Mouse (Mus musculus) lung, embryonic 14.5 days (tissue): ENCODE data around the gene Krcc1. TPM values are rescaled to one million over a fixed set of nuclear protein-coding genes. Genes with fewer than 3 reads are reported as not detected.
"Not testable (repeated sequence)": the region's sequence is repeated elsewhere in the genome, so short reads cannot be mapped to it uniquely, and the experiment has no call there.

Source experiments
- ATAC-seq: fragments of 200-750 bp; cut with Nextera tagmentation; 2 replicates; pipeline ENCODE4 v1.8.0; 2017; ENCODE audit warnings: mild to moderate bottlenecking, moderate TSS enrichment, moderate library complexity; ENCODE audit not compliant: insufficient read depth
- DNase-seq: peaks from one replicate; pipeline ENCODE4 v3.0.0-alpha.2; 2015
- H3K27ac ChIP-seq: fragments of 300-500 bp; sonication (generic); 2 replicates; pipeline ENCODE4 v1.5.1; 2014; ENCODE audit warnings: low read depth, mild to moderate bottlenecking, moderate library complexity
- H3K27me3 ChIP-seq: fragments of 300-500 bp; sonication (generic); 2 replicates; pipeline ENCODE4 v1.6.1; 2014; ENCODE audit warnings: low read length, control low read depth; ENCODE audit not compliant: insufficient read depth
- H3K36me3 ChIP-seq: fragments of 300-500 bp; sonication (generic); 2 replicates; pipeline ENCODE4 v1.6.1; 2014; ENCODE audit warnings: control low read depth; ENCODE audit not compliant: insufficient read depth
- H3K4me1 ChIP-seq: fragments of 300-500 bp; sonication (generic); 2 replicates; pipeline ENCODE4 v1.6.1; 2014; ENCODE audit warnings: antibody characterized with exemption, control low read depth; ENCODE audit not compliant: insufficient read depth
- H3K4me2 ChIP-seq: fragments of 300-500 bp; sonication (generic); 2 replicates; pipeline ENCODE4 v1.6.1; 2014; ENCODE audit warnings: mild to moderate bottlenecking
- H3K4me3 ChIP-seq: fragments of 300-500 bp; sonication (generic); 2 replicates; pipeline ENCODE4 v1.5.1; 2014; ENCODE audit warnings: low read depth, low read length
- H3K9ac ChIP-seq: fragments of 300-500 bp; sonication (generic); 2 replicates; pipeline ENCODE4 v1.6.1; 2014
- H3K9me3 ChIP-seq: fragments of 300-500 bp; sonication (generic); 2 replicates; pipeline ENCODE4 v1.6.1; 2016; ENCODE audit warnings: low read depth, low read length, control low read depth
- CTCF ChIP-seq: IDR thresholded peaks from 2 replicates; pipeline ENCODE4 v1.5.1; 2016; ENCODE audit warnings: antibody characterized with exemption, low read depth
- WGBS: fragments of 180-500 bp; shearing (Covaris S2); extraction: QIAGEN DNeasy Blood & Tissue Kit; methylation state at CpG from one replicate; pipeline ENCODE4 v1.1.7; 2014; 5-methylcytosine and 5-hydroxymethylcytosine counted together
- polyA plus RNA-seq: library from polyadenylated mRNA; unstranded; fragments of >200 nt; fragmentation: Nextera tagmentation; extraction: Ambion mirVana; gene quantifications from 2 replicates; pipeline ENCODE4 v1.2.1, GENCODE M21; 2014

The Krcc1 gene
- polyA plus RNA-seq, 1 experiment from 2014 or later = 45.5 TPM

GRCm38 (mm10) chr6:71302097-71302731 is 30.7 kb downstream of the Krcc1 start:
- no peak overlapping the region for H3K9ac ChIP-seq
- peak; percentile 22; the same call in 1 of the 2 replicates for TF ChIP-seq CTCF

GRCm38 (mm10) chr6:71307486-71307885 is 36.0 kb downstream of the Krcc1 start:
- Histone ChIP-seq H3K36me3 (no peaks in the 10 kb centered on the region), H3K9me3 (no peaks in the 10 kb centered on the region), H3K27me3 (no peaks in the 10 kb centered on the region), H3K4me3 (no peak overlapping the region), H3K4me1 (no peaks in the 10 kb centered on the region), H3K27ac (no peak overlapping the region), H3K4me2 (no peak overlapping the region), H3K9ac (no peak overlapping the region)
- no peak for DNase-seq
- WGBS = 83% methylated on average over 8 of the region's 8 CpGs
- no peak for ATAC-seq
- TF ChIP-seq CTCF = no peak

More at GRCm38 (mm10) chr6:71302097-71302731, 30.7 kb downstream of the Krcc1 start:
- ATAC-seq = no peak
- DNase-seq = peak; percentile 10
- Histone ChIP-seq H3K36me3 (no peaks in the 10 kb centered on the region), H3K4me3 (no peak overlapping the region), H3K9me3 (no peaks in the 10 kb centered on the region), H3K27ac (no peak overlapping the region), H3K4me1 (no peaks in the 10 kb centered on the region), H3K4me2 (no peak overlapping the region), H3K27me3 (no peaks in the 10 kb centered on the region)
- 50% methylated on average over 6 of the region's 6 CpGs for WGBS

- 63% methylated on average over 3 of the region's 3 CpGs for WGBS
- no peaks in the 10 kb centered on the region for H3K9me3 ChIP-seq
- no peak for ATAC-seq
Measured at GRCm38 (mm10) chr6:71321826-71322283, 50.4 kb downstream of the Krcc1 start, which contains the start of gene Smyd1. Gene Smyd1, minus strand, starts transcription at chr6:71322233.

GRCm38 (mm10) chr6:71322491-71322921 is 51.0 kb downstream of the Krcc1 start, which contains the start of gene Cd8b1:
Gene Cd8b1, plus strand, starts transcription at chr6:71322788.
- Histone ChIP-seq H3K9ac (no peak within 1 kb of the TSS), H3K4me3 (no peak within 1 kb of the TSS), H3K4me2 (no peak within 1 kb of the TSS), H3K27ac (no peak within 1 kb of the TSS), H3K36me3 (no peaks in the 10 kb centered on the region), H3K9me3 (no peaks in the 10 kb centered on the region), H3K4me1 (no peaks in the 10 kb centered on the region), H3K27me3 (no peaks in the 10 kb centered on the region)
- TF ChIP-seq CTCF = no peak
- DNase-seq (no peak), ATAC-seq (no peak)
- 73% methylated on average over 7 of the region's 7 CpGs for WGBS

More at GRCm38 (mm10) chr6:71321826-71322283, 50.4 kb downstream of the Krcc1 start, which contains the start of gene Smyd1:
- Histone ChIP-seq H3K27me3 (no peaks in the 10 kb centered on the region), H3K4me3 (no peak within 1 kb of the TSS), H3K4me1 (no peaks in the 10 kb centered on the region), H3K36me3 (no peaks in the 10 kb centered on the region), H3K4me2 (no peak within 1 kb of the TSS), H3K9ac (no peak within 1 kb of the TSS), H3K27ac (no peak within 1 kb of the TSS)
- no peak for DNase-seq
- TF ChIP-seq CTCF = no peak

- Histone ChIP-seq H3K36me3 (no peaks in the 10 kb centered on the region), H3K9ac (no peak overlapping the region), H3K27ac (no peak overlapping the region), H3K4me3 (no peak overlapping the region), H3K4me2 (no peak overlapping the region), H3K27me3 (no peaks in the 10 kb centered on the region), H3K9me3 (no peaks in the 10 kb centered on the region), H3K4me1 (no peaks in the 10 kb centered on the region)
- TF ChIP-seq CTCF = no peak
- no peak for ATAC-seq
- 87% methylated on average over 9 of the region's 9 CpGs for WGBS
- DNase-seq = no peak
Measured at GRCm38 (mm10) chr6:71324816-71325215, 53.3 kb downstream of the Krcc1 start.

- no peak for TF ChIP-seq CTCF
Measured at GRCm38 (mm10) chr6:71329881-71330280, 58.4 kb downstream of the Krcc1 start.

GRCm38 (mm10) chr6:71330486-71330885 is 59.0 kb downstream of the Krcc1 start:
- Histone ChIP-seq H3K4me3 (no peak overlapping the region), H3K9me3 (no peaks in the 10 kb centered on the region), H3K9ac (no peak overlapping the region), H3K36me3 (no peaks in the 10 kb centered on the region), H3K27me3 (no peaks in the 10 kb centered on the region), H3K4me1 (no peaks in the 10 kb centered on the region), H3K27ac (no peak overlapping the region), H3K4me2 (no peak overlapping the region)
- ATAC-seq (no peak), DNase-seq (no peak)
- 66% methylated on average over 7 of the region's 7 CpGs for WGBS
- TF ChIP-seq CTCF = no peak

More at GRCm38 (mm10) chr6:71329881-71330280, 58.4 kb downstream of the Krcc1 start:
- H3K4me2 ChIP-seq = no peak overlapping the region
- WGBS = 83% methylated on average over 6 of the region's 6 CpGs
- H3K4me3 ChIP-seq = no peak overlapping the region
- H3K4me1 ChIP-seq = no peaks in the 10 kb centered on the region
- no peak overlapping the region for H3K27ac ChIP-seq
- no peaks in the 10 kb centered on the region for H3K36me3 ChIP-seq
- H3K9ac ChIP-seq = no peak overlapping the region
- no peaks in the 10 kb centered on the region for H3K27me3 ChIP-seq
- DNase-seq (no peak), ATAC-seq (no peak)
- no peaks in the 10 kb centered on the region for H3K9me3 ChIP-seq

GRCm38 (mm10) chr6:71331491-71331890 is 60.0 kb downstream of the Krcc1 start:
- WGBS = 97% methylated on average over 2 of the region's 4 CpGs
- not testable (repeated sequence) for H3K4me1 ChIP-seq, H3K4me2 ChIP-seq, ATAC-seq, H3K9me3 ChIP-seq, H3K27ac ChIP-seq, H3K9ac ChIP-seq, H3K4me3 ChIP-seq, H3K27me3 ChIP-seq, H3K36me3 ChIP-seq, DNase-seq
